Mouse (Mus musculus) adrenal gland, postnatal 36 days (tissue): ENCODE measurements around the gene Prune2. TPM values are rescaled to one million over a fixed set of nuclear protein-coding genes. Genes with fewer than 3 reads are reported as not detected.
A peak's percentile ranks its signal among the peaks of the same experiment; 100 is the strongest.

Experiments used
- DNase-seq, 2 experiments: peaks; one replicate each; pipeline ENCODE4 v3.0.0; 2021; ENCODE audit warnings: mixed read lengths in 1 of 2
- total RNA-seq, 2 experiments: library from RNA; stranded (reverse); gene quantifications; 2 replicates each; pipeline ENCODE4 v1.2.3; 2021

Prune2 gene
- total RNA-seq, 2 experiments from 2014 or later = 18.5 to 24.1 TPM

DNA sequence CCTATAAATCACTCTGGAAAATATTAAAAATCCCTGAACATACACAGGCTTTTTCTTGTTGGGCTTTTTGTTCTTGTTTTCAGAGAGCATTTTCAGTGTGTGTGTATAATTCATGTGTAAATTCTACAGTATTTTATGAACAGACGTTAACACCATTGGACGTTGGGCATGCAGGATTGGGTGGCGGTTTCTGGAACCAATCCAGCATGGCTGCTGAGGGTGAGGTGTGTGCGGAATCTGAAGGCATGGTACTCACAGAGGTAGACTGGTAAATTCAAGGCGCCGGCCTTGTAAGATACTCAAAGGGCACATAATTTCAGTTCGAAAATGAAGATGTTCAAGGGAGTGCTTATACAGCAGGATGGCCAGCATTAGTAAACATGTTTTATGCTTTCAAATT is 251.2 kb downstream of the Prune2 start:
- DNase-seq = no peak

GRCm38 (mm10) chr19:17210541-17210940 is 254.6 kb downstream of the Prune2 start:
- DNase-seq = no peak

DNA sequence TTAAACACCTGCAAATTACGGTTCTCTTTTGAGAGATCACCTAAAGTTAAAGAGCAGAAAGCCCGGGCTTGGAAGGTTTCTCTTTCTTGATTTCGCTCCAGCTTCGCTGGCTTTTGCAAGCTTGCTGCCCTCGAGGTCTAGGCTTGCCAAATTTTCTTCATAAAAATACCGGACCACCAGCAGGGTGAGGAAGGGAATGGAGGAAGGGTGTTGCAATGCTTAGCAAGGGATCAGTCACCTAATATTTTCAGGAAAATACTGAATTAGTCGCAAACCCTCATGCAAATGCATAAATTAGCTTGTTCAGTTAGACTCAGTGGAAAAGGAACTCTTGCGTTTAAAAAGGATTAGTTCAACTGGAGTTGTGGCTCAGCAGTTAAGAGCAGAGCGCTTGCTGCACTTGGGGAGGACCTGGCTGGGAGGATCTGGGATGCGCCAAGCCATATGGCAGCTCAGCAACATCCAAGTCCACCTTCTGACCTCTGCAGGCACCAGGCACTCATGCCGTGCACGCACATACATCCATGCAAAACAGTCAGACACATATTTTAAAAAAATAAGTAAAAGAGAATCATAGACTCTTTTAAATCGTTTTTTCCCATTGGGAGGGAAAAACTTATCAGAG is 259.1 kb downstream of the Prune2 start:
- no peak for DNase-seq

DNA sequence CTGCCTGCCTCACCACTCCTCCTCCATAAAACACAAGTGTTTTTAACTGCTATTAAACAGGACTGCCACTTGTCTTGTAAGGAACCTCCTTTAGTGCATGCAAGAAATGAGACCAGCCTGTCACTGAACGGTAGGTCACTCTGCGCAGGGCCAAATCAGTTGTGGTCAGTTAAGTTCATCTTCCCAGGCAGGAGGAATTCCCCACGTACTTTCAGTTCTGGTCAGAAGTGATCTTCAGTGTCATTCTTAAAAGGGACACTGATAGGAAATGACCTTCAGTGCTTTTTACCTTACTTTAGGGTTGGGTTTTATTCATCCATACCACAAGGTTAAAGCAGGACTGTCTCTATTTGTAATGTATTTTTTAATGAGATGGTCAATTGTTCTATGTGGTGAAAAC is 262.3 kb downstream of the Prune2 start:
- DNase-seq = no peak

- DNase-seq = no peak
Observed at GRCm38 (mm10) chr19:17223801-17224200, 267.9 kb downstream of the Prune2 start.

DNA sequence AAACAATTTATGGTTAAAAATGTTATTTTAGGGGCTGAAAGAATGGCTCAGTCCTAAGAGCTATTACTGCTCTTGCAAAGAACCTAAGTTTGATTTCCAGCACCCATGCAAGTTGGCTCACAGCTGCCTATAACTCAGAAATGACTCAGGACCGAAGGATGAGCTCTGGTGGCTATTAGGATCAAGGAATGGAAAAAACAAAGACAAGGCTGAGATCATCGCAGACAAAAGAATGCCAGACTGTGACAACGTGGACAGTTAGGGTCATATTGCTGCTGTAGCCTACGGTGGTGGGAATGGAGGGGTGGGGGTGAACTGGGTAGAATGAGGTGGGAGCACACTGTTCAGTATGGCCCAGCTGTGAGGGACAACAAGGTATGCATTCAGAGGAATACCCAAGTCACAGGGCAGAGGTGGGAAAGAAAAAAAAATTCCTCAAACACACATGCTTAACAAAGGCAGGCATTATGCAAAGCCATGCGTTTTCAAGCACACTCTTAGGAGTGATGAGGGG is 269.7 kb downstream of the Prune2 start:
- DNase-seq = no peak

GRCm38 (mm10) chr19:17226096-17226495 is 270.2 kb downstream of the Prune2 start:
- DNase-seq = peak; percentile 26 to 38

GRCm38 (mm10) chr19:17230013-17230412 is 274.1 kb downstream of the Prune2 start:
- no peak for DNase-seq

DNA sequence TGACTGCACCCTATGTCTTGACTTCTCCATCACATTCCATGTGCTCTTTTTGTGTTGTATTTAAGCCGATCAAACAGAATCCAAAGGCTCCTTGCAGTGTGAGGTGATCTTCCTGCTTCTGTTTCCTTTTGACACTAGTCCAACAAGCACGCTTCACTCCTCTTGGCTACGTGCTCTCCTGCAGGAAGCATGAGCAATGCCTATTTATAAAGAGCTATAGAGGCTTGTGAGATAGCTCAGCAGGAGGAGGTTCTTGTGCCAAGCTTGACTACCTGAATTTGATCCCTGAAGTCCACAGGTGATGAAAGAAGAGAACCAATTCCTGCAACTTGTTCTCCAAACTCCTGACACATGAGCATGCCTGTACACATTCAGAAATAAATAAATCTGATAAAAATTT is 282.6 kb downstream of the Prune2 start:
- no peak for DNase-seq

- no peak for DNase-seq
Observed at GRCm38 (mm10) chr19:17240170-17241077, 284.5 kb downstream of the Prune2 start.

- no peak for DNase-seq
Observed at GRCm38 (mm10) chr19:17241206-17241605, 285.3 kb downstream of the Prune2 start.

GRCm38 (mm10) chr19:17242962-17243361 is 287.0 kb downstream of the Prune2 start:
- DNase-seq = no peak

DNA sequence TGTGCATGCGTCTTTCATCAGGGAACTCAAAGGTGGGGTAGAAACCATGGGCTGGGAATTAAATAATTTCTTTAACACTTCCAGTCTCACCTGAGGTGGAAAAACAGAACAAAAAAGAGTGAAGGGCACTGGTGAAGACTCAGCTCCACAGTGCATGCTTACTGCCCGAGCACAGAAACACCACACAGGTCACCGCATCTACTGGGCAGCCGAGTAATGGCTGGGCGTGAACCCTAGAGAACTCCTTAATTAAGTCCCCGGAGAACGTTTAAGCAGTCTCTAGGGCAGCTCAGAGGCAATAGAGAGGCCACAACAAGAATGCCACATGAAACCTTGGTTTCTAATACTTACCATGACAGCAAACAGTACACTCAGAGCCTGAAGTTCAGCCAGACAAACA is 288.6 kb downstream of the Prune2 start:
- DNase-seq = no peak

DNA sequence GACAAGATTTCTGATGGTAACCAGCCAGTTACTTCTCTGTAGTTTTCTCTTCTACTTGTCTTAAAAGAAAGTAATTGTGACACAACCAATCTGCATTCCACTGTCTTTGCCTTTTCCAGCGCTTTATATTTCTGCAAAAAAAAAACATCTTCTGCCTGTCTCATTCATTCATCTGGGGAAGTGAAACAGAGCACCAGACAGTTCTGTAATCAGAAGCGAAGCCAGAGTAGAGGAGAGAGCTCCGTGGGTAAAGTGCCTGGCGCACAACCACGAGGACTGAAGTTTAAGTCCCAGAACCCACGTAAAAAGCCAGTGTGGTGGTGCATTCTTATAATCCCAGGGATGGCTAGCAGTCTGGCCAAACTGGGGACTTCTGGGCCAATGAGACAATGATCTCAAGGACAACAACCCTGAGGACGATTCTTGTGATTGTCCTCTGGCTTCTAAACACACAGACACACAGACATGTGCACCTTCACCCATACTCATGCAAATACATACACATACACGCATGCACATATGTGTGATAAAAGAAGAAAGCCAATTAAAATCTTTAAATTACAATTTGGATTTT is 291.5 kb downstream of the Prune2 start:
- DNase-seq = no peak

GRCm38 (mm10) chr19:17249691-17250090 is 293.8 kb downstream of the Prune2 start:
- no peak for DNase-seq

- DNase-seq = no peak
Observed at GRCm38 (mm10) chr19:17250801-17251200, 294.9 kb downstream of the Prune2 start.

DNA sequence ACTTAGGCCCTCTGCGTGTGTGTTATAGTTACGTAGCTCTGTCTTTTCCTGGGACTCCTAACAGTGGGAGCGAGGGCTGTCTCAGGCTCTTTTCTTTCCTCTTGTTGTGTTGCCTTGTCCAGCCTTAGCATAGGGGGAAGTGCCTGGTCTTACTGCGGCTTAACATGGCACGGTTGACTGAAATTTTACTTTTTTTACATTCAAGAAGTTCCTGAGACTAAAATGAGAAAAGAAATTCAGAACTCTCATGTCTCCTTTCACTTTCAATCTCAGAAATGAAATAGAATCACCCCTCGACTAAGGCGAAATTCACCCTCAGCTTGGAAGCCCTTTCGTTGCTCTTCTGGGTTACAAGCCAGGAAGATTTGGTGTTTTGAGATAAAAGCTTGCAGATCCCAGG is 295.5 kb downstream of the Prune2 start:
- DNase-seq = no peak

DNA sequence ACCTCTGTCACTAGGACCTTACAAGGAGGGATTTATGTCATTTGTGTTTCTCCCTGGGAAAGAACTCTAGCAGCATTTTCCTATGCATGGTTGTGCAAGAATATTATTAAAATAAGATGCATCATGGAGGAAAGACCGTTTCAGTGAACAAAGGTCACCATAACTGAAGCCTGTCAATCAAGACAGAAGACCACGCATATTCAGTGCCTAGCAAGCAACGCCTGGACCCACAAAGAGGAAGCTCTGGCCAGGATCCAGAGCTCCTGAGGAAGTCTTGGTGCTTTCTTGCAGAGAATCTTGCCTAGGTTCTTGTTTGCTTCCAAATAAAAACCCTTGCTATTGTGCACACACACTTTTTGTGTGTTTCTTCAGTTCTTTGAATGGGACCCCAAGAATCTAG is 296.9 kb downstream of the Prune2 start:
- no peak for DNase-seq

- no peak for DNase-seq
Observed at GRCm38 (mm10) chr19:17255511-17255910, 299.6 kb downstream of the Prune2 start.

GRCm38 (mm10) chr19:17256388-17256787 is 300.5 kb downstream of the Prune2 start:
- DNase-seq = no peak

GRCm38 (mm10) chr19:17256867-17257266 is 300.9 kb downstream of the Prune2 start:
- DNase-seq = no peak

DNA sequence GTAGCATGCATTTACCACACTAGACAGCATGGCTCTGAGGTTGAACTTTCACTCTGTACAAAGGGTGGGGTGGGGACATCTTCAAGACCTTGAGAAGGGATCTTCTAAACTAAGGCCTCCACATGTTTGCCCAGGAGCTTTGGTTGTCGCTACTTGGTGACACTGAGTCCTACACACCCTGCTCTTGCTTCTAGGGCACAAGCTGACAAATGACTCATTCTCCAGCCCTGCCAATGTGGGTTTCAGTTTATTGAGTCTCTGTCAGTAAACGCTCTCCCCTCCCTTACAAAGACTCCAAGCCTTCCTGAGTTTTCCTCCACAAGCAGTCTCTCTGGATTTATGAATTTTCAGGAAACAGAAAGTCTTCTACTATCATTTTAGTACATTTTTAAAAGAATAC is 307.3 kb downstream of the Prune2 start:
- no peak for DNase-seq
